Mouse (Mus musculus) E14TG2a.4 (cell line): ENCODE measurements at regions not wholly inside any gene's neighbourhood (a gene's known extent, or its start where the extent isn't known, plus 50 kb on each side); places are given as distances from the start of the nearest gene placed in this dataset.

Source experiments
- CTCF ChIP-seq: conservative IDR thresholded peaks from 2 replicates; pipeline ENCODE4 v1.5.1; 2014; ENCODE audit warnings: low read length
- POU5F1 ChIP-seq: IDR thresholded peaks from 2 replicates; pipeline ENCODE4 v1.6.1; 2014; ENCODE audit warnings: low read length, borderline replicate concordance

DNA sequence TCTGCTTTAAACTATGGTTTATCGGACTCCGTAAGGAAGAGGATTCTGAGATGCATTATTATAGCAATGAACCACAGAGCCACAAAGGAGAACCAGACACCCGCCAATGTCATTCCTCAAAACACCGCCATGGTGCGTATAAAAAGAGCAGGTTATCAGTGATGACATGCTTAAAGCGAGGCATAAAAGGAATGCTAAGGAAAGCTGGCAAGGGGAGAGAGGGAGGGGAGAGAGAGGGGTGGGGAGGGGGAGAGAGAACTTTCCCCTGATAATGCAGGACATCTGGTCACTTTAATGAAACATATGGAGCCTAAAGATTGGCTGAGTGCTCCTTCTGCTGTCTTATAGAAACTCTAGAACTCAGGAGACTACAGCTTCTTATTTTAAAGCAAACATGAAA lies 222.8 kb upstream of the Lrig3 start:
- TF ChIP-seq CTCF (no peak), POU5F1 (no peak)
